Mouse (Mus musculus): ENCODE measurements around the gene Folh1. TPM values are rescaled to one million over a fixed set of nuclear protein-coding genes. Genes with fewer than 3 reads are reported as not detected.
A peak's percentile ranks its signal among the peaks of the same experiment; 100 is the strongest.
"Not testable (repeated sequence)": the region's sequence is repeated elsewhere in the genome, so short reads cannot be mapped to it uniquely, and the experiment has no call there.

Folh1 gene
- 4.2 and 4.3 TPM in 2 replicates for polyA plus RNA-seq (2012; rRNA removed)

DNA sequence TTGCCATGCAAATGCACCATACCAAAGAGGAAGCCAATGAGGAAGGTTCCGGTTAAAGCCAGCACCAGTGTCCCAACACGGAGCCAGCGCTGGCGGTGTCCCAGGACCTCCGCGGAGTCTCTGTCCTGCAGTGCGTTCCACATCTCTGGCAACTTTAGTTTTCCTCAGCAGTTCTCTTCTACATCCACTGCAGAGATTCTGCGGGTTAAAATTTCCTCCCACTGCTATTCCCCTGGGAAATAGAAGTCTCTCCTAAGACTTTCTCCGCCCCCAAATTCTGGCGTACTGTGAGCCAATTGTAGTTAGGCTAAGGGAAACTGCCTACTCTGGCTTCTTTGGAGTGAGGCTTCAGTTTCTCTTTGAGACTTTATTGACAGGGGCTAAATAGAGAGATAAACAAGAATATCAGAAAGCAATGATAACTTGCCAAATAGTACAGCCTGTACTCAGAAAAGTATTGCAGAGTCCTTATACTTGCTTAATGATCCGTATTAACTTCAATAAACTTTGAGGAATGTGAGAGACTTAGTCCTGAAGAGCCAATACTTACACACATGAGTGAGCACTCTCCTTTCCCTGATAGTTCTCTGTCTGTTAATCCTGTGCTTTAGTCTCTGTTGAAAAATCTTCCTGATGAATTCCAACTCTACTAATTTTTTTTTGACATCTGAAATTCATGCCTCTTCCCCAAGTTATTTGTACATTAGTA, at the start of gene Folh1:
Gene Folh1, minus strand, starts transcription at position 327 of the 709 bp plus-strand sequence.
- Histone ChIP-seq H3K4me1 (ENCODE audit: control insufficient read depth, insufficient read depth, low read length) (no peaks in the 10 kb centered on the region), H3K4me3 (ENCODE audit: insufficient read depth, low read length) (peak within 1 kb of the TSS; percentile 10; the same call in 1 of the 2 replicates), H3K27ac (ENCODE audit: insufficient read depth, low read length) (no peak within 1 kb of the TSS)
- TF ChIP-seq CTCF (IDR thresholded peaks at IDR 0.05; ENCODE audit: extremely low read depth, insufficient read depth, low read length), result no peak
- TF ChIP-seq POLR2A (IDR thresholded peaks at IDR 0.05; ENCODE audit: extremely low read depth, insufficient read depth, low read length), result no peak

DNA sequence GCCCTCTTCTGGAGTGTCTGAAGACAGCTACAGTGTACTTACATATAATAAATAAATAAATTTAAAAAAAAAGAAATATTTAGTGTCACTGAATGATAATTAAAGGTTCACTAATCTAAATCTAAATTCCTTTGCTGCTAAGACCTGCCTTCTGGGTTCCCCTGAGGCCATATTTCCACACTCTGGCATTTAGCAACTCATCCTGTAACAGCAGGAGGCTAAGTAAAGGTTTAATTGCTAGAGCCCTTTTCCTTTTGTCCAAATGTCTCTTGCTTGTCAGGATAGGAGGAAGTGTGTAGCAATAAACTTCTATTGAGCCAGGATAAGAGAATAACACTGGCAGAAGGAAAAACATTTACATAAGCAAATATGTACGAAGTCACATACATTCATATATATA, 40.7 kb upstream of the Folh1 start:
- TF ChIP-seq POLR2A (IDR thresholded peaks at IDR 0.05; ENCODE audit: extremely low read depth, insufficient read depth, low read length), result no peak
- no peak for TF ChIP-seq CTCF (IDR thresholded peaks at IDR 0.05; ENCODE audit: extremely low read depth, insufficient read depth, low read length)
- Histone ChIP-seq H3K27ac (ENCODE audit: insufficient read depth, low read length) (no peak overlapping the region), H3K4me1 (ENCODE audit: control insufficient read depth, insufficient read depth, low read length) (no peaks in the 10 kb centered on the region), H3K4me3 (ENCODE audit: insufficient read depth, low read length) (no peak overlapping the region)

DNA sequence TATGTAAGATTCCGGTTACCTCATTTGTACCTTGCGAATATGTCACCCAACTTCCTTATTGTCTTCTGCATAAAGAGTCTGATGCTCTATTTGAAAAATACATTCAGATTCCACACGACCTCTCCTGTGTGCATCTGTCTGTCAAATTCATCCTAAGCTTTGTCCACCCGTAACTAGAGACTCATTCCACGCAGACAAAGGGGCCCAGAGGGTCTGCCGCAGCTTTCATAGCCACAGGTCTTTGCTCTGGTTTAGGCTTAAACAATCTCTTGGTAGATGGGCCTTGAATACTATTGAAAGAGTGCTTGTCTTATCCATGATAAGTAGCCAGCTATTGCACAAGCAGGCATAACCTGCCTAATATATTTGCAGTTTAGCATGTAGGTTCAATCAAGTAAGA, 40.0 kb upstream of the Folh1 start:
- H3K4me3 ChIP-seq (ENCODE audit: insufficient read depth, low read length); H3K4me1 ChIP-seq (ENCODE audit: control insufficient read depth, insufficient read depth, low read length); H3K27ac ChIP-seq (ENCODE audit: insufficient read depth, low read length): not testable (repeated sequence)

DNA sequence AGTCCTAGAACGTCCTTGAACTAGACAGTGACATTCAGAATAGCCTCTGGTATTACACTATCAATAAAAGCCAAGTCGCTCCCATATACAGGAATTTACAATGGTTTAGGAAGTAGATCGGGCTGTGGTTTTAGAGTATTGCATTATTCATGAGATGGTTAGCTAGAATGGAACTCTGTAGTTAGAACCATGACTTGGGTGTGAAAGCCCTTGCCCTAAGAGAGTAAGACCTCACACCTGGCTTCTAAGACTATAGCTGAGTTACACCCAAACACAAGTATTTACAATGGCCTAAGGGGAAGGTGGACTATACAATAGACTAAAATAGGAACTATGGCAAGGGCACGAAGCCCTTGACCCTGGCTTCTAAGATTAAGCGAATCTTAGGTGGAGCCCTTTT, 39.5 kb upstream of the Folh1 start:
- H3K4me3 ChIP-seq (ENCODE audit: insufficient read depth, low read length); H3K4me1 ChIP-seq (ENCODE audit: control insufficient read depth, insufficient read depth, low read length); H3K27ac ChIP-seq (ENCODE audit: insufficient read depth, low read length): not testable (repeated sequence)

GRCm38 (mm10) chr7:86794727-86795126, 19.0 kb upstream of the Folh1 start, which contains the start of gene Vmn2r77:
Vmn2r77 (plus strand) TSS chr7:86795027.
- Histone ChIP-seq H3K27ac (ENCODE audit: insufficient read depth, low read length) (no peak within 1 kb of the TSS), H3K4me1 (ENCODE audit: control insufficient read depth, insufficient read depth, low read length) (no peaks in the 10 kb centered on the region), H3K4me3 (ENCODE audit: insufficient read depth, low read length) (no peak within 1 kb of the TSS)
- TF ChIP-seq POLR2A (IDR thresholded peaks at IDR 0.05; ENCODE audit: extremely low read depth, insufficient read depth, low read length), result no peak
- no peak for TF ChIP-seq CTCF (IDR thresholded peaks at IDR 0.05; ENCODE audit: extremely low read depth, insufficient read depth, low read length)

- no peaks in the 10 kb centered on the region for H3K4me1 ChIP-seq (ENCODE audit: control insufficient read depth, insufficient read depth, low read length)
- no peak overlapping the region for H3K4me3 ChIP-seq (ENCODE audit: insufficient read depth, low read length)
- TF ChIP-seq POLR2A (IDR thresholded peaks at IDR 0.05; ENCODE audit: extremely low read depth, insufficient read depth, low read length) (no peak), CTCF (IDR thresholded peaks at IDR 0.05; ENCODE audit: extremely low read depth, insufficient read depth, low read length) (no peak)
- no peak overlapping the region for H3K27ac ChIP-seq (ENCODE audit: insufficient read depth, low read length)
Observed at GRCm38 (mm10) chr7:86771621-86772020, 4.1 kb downstream of the Folh1 start.

DNA sequence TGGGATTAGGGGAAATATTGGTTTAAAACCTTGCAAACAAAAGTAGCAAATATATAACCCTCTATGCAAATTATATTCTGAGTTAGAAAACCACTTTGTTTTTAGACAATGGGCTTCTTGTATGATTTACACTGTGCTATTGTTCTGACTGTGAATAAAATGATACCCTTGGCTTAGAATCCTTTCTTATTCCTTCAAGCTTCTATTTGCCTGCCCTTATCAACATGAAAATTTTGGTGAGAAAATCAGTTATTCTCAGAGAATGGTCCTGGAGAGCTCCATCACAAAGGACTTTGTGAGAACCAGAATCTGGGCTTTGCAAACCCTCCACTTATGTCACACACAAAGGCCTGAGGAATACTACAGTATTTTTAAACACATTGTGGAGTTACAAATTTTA, 11.1 kb downstream of the Folh1 start:
- TF ChIP-seq POLR2A (IDR thresholded peaks at IDR 0.05; ENCODE audit: extremely low read depth, insufficient read depth, low read length), result no peak
- TF ChIP-seq CTCF (IDR thresholded peaks at IDR 0.05; ENCODE audit: extremely low read depth, insufficient read depth, low read length), result no peak
- Histone ChIP-seq H3K27ac (ENCODE audit: insufficient read depth, low read length) (no peak overlapping the region), H3K4me3 (ENCODE audit: insufficient read depth, low read length) (no peak overlapping the region), H3K4me1 (ENCODE audit: control insufficient read depth, insufficient read depth, low read length) (no peaks in the 10 kb centered on the region)

GRCm38 (mm10) chr7:86760751-86761150, 15.0 kb downstream of the Folh1 start:
- Histone ChIP-seq H3K27ac (ENCODE audit: insufficient read depth, low read length) (no peak overlapping the region), H3K4me1 (ENCODE audit: control insufficient read depth, insufficient read depth, low read length) (no peaks in the 10 kb centered on the region), H3K4me3 (ENCODE audit: insufficient read depth, low read length) (no peak overlapping the region)
- TF ChIP-seq POLR2A (IDR thresholded peaks at IDR 0.05; ENCODE audit: extremely low read depth, insufficient read depth, low read length) (no peak), CTCF (IDR thresholded peaks at IDR 0.05; ENCODE audit: extremely low read depth, insufficient read depth, low read length) (no peak)

GRCm38 (mm10) chr7:86725013-86725412, 50.7 kb downstream of the Folh1 start:
- peak; percentile 16; the same call in 1 of the 2 replicates for TF ChIP-seq CTCF (IDR thresholded peaks at IDR 0.05; ENCODE audit: extremely low read depth, insufficient read depth, low read length)
- TF ChIP-seq POLR2A (IDR thresholded peaks at IDR 0.05; ENCODE audit: extremely low read depth, insufficient read depth, low read length), result no peak
- no peaks in the 10 kb centered on the region for H3K4me1 ChIP-seq (ENCODE audit: control insufficient read depth, insufficient read depth, low read length)
- no peak overlapping the region for H3K27ac ChIP-seq (ENCODE audit: insufficient read depth, low read length)
- no peak overlapping the region for H3K4me3 ChIP-seq (ENCODE audit: insufficient read depth, low read length)

GRCm38 (mm10) chr7:86688030-86688429, 87.7 kb downstream of the Folh1 start, which contains the start of gene Olfr292:
Olfr292 (plus strand) TSS chr7:86688330.
- no peak within 1 kb of the TSS for H3K27ac ChIP-seq (ENCODE audit: insufficient read depth, low read length)
- no peak within 1 kb of the TSS for H3K4me3 ChIP-seq (ENCODE audit: insufficient read depth, low read length)
- no peaks in the 10 kb centered on the region for H3K4me1 ChIP-seq (ENCODE audit: control insufficient read depth, insufficient read depth, low read length)
- TF ChIP-seq POLR2A (IDR thresholded peaks at IDR 0.05; ENCODE audit: extremely low read depth, insufficient read depth, low read length), result no peak
- TF ChIP-seq CTCF (IDR thresholded peaks at IDR 0.05; ENCODE audit: extremely low read depth, insufficient read depth, low read length), result no peak

Other genes starting within 250 kb of the Folh1 start
- gene Olfr295, start 192.1 kb downstream of the Folh1 start, polyA plus RNA-seq (2012; rRNA removed), result not detected in 2 replicates
- gene Olfr294, start 159.3 kb downstream of the Folh1 start, polyA plus RNA-seq (2012; rRNA removed), result not detected in 2 replicates
- not detected in 2 replicates for gene Olfr293, start 126.9 kb downstream of the Folh1 start, polyA plus RNA-seq (2012; rRNA removed)
- not detected in 2 replicates for gene Olfr292, start 87.6 kb downstream of the Folh1 start, polyA plus RNA-seq (2012; rRNA removed)
- gene Vmn2r77, start 19.1 kb upstream of the Folh1 start, polyA plus RNA-seq (2012; rRNA removed), result not detected in 2 replicates
- gene Vmn2r78, start 139.2 kb upstream of the Folh1 start, polyA plus RNA-seq (2012; rRNA removed), result 0.02 TPM in 1 of 2 replicates, not detected in the other
- gene Vmn2r79, start 220.2 kb upstream of the Folh1 start, polyA plus RNA-seq (2012; rRNA removed), result not detected in 2 replicates

Data from cortical plate, adult 2 months (tissue).